Mouse (Mus musculus) monocyte, adult 59 days (primary cell): Measurements from ENCODE around the gene Tmem18. TPM values are rescaled to one million over a fixed set of nuclear protein-coding genes. Genes with fewer than 3 reads are reported as not detected.

ENCODE experiments used
- total RNA-seq, 2 experiments: library from RNA; stranded (reverse); gene quantifications; one replicate each; pipeline ENCODE4 v1.2.4; 2023

Tmem18 gene
- 1 to 10 TPM; 6.1 to 7.9 TPM for total RNA-seq

DNA sequence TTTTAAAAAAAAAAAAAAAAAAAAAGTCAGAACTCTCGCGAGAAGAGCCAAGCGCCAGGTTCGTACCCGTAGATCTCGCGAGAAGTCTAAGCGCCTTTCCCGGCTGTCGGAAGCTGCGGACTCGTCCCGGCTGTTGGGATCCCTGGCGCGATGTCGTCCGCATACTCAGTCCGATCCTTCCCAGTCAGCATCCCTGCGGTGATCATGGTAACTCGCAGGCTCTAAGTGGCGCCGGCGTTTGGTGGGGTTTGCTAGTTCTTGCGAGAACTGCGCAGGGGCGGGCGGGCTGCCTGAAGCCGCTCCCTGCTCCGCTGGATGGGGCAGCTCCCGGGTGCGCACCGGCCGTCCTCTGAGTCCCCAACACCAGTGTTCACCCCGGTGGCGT is at the start of gene Tmem18:
TSS of gene Tmem18 (plus strand) at position 71 of the 385 bp plus-strand sequence.

Other genes with a start within 250 kb of the Tmem18 start
- not detected for gene Sntg2, start 211.1 kb upstream of the Tmem18 start, total RNA-seq